Mouse (Mus musculus) lung, postnatal 10 days (tissue): ENCODE data around the gene Npepps.
"Not testable (repeated sequence)": the region's sequence is repeated elsewhere in the genome, so short reads cannot be mapped to it uniquely, and the experiment has no call there.

Experiments
- DNase-seq: peaks from one replicate; pipeline ENCODE4 v3.0.0; 2021

Npepps gene

DNA sequence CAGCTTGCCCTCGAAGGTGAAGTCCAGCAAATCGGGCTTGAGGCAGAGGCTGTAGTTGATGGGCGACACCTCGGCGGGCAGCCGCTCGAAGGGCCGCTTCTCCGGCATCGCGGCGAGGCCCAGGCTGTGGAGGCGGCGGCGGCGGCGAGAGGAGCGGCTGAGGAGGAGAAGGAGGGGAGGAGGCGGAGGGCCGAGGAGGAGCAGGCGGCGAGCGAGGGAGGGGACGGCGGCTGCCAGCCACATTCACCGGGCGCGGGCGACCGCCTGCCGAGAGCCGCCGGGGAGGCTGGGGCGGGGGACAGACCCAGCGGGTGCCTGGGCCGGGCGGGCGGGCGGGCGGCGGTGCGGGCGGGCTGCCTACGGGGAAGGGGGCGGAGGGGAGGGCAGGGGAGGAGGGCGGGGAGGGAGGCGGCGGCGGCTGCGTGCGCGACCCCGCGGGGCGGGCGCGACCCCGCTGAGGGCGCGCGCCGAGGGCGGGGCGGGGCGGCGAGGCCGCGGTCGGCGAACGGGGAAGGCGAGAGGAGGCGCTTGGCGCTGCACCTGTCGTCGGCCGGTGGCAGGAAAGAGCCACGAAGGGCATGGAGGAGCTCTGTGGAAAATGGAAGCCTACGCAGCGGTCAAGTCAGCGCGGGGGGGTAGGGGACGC is at the start of gene Npepps:
Npepps (minus strand) TSS at position 423 of the 646 bp plus-strand sequence.
- DNase-seq = peak; percentile 79

DNA sequence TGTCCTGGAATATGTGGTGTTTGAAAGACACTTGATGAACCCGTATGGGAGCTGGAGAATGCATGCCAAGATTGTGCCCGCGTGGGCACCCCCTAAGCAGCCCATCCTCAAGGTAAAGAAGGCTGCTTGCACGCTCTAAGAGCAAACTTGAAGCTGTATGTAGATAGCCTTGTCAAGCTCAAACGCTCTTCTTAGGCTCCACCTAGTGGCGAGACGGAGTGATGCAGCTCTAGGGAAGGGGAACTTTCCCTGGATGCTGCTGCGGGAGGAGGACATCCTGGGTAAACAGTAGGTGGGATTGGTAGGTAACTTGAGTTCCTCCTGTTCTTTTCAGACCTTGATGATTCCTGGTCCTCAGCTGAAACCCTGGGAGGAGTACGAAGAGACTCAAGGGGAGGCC is 47.7 kb upstream of the Npepps start:
- peak; percentile 72 for DNase-seq

DNA sequence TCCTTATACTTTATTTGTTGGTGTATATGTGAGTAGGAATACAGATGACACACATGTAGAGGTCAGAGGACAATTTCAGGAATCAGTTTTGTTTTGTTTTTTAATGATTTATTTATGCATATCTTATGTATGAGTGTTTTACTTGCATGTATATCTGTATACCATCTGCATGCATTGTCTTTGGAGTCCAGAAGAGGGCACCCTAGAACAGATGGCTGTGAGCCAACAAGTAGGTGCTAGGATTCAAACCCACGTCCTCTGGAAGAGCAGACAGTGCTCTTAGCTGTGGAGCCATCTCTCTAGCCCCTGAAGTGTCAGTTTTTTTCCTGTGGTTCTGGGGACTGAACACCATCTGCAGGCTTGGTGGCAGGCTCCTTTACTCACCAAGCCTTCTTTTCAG is 44.8 kb upstream of the Npepps start:
- DNase-seq = no peak

DNA sequence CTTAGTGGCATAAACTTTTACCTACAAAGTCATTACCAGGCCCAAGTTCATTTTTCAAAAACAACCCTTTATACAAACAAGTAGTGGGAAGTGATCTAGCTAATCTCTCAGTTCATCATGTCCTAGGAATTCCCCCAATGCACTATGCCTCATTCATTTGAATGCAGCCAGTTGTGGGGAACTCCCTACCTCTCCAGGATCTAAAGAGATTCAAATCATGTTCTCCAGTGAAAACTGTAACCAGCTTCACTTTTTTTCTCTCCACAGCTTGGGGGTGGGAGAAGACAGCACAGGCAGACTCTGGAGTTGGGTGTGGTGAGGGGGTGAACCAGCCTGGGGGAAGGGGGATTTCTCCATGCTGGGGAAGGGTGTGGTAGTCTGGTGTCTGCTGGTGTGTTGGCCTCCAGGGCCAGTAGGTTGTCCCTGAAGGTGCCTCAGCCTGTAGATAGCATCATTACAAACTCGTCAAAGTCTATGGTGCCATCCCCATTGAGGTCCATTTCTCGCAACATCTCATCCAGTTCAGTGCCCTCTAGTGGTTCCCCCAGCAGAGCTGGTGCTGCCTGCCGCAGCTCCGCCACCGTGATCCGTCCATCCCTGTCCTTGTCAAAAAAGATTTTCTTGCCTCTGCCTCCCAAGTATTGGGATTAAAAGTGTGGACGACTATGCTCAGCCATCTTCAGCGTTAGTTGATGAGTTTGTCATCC is 41.6 kb upstream of the Npepps start:
- DNase-seq = not testable (repeated sequence)

DNA sequence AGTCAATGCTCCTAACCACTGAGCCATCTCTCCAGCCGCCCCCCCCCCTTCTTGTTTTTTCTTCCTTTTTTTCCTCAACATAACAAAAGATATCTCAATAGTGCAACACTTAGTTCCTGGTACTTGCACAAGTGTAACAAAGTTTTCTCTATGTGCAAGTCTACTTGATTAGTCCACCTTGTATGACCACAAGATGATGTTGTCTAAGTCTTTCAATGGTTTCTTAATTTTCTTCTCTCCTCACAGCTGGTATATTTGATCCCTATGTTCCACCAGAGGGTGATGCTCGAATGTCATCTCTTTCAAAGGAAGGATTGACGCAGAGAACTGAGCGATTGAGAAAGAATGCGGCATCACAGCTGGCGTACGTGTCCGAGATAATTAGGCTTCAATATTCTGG is 40.8 kb upstream of the Npepps start:
- no peak for DNase-seq

DNA sequence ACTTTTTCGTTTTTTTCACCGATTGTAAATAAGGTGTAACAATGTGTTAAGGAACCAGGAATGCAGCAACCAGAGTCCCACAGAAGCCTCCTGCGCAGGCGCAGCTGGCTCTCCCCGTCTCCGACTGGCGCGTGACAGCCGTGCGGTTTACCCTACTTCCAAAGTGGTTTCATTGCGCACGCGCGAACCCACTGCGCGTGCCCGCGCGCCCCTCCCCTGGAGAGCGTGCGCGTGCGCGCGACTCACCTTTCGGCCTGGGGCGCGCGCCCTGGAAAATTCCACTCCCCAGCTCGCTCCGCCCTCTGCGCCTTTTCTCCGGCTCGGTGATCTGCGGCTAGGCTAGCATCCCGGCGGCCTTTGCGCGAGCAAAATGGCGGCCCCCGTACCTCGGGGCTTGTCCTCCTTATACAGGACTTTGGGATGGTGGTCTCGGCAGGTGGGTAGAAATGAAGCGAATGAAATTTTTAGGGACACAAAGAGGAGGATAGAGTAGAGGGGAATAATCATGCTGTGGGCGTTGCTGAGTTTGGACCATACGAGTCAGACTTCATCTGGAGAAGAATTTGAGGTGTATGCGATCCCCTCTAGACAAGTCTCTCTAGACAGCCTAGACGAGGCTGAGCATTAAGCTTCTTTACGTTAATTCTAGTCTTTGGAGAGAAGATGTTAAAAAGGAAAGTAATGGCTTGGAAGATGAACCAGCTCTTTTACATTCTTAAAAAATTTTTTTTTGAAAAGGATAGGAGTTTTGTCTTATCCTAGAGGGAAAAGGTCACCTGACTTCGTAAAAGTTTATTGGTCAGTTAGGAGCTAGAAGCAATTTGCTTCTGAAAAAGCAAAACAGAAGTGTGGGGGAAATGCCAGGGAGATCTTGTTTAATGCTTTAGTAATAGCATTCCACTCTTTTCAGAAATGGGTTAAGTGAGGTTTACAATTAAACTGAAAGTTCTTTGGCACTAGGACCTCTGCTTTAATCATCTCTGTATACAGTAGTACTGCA is 35.4 kb upstream of the Npepps start, which contains the start of gene Mrpl45:
Mrpl45 (plus strand) TSS at position 213 of the 1,000 bp plus-strand sequence.
- DNase-seq = peak; percentile 98

DNA sequence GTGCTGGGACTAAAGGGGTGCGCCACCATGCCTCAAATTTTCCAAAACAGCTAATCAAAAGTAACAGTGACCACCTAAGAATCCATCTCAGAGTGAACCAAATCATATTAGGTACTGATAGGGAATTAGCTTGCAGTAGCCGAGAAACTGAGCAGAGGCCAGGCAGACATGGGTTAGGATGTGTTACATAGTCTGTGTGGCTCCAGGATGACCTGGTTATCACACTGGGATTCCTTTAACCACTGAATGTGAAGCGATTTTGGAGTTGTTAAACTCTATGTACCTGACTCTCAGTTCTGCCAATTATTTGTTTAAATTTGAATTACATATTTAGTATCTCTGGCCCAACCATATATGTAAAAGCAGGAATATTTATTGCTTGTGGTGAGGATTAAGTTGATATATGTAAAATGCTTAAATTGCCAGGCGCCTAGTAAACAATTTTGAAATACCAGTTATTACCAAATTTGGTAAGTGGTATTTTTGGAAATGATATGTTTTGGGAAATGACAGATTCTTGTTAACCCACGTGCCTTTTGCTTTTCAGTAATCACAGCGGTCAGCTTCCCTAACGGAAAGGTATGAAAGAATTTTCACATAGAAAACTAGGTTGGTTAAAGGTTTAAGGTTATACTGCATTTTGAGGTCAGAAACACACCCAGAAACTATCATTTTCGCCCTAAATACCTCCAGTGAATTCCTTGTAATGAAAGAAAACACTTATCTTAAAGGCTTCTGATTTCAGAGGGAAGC is 34.5 kb upstream of the Npepps start:
- no peak for DNase-seq

DNA sequence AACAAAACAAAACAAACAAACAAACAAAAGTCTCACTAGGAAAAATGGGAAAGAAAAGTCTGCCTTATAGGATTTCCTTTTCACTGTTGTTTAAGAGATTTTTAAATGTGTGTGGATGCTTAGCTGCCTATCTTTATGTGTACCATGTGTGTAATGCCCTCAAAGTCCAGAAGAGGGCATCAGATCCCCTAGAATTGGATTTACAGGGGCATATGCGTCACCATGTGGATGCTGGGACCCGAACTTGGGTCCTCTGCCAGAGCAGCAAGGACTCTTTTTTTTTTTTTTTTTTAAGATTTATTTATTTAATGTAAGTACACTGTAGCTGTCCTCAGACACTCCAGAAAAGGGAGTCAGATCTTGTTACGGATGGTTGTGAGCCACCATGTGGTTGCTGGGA is 33.7 kb upstream of the Npepps start:
- DNase-seq = peak; percentile 33

DNA sequence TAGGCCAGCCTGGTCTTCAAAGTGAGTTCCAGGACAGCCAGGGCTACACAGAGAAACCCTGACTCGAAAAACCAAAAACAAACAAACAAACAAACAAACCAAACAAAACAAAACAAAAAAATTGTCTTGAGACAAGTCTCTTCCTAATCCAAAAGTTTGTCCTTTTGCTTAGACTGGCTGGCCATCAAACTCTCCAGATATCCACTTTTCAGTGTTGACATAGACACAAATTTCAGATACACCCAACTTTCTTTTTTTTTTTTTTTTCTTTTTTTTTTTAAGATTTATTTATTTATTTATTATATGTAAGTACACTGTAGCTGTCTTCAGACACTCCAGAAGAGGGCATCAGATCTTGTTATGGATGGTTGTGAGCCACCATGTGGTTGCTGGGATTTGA is 32.4 kb upstream of the Npepps start:
- not testable (repeated sequence) for DNase-seq

DNA sequence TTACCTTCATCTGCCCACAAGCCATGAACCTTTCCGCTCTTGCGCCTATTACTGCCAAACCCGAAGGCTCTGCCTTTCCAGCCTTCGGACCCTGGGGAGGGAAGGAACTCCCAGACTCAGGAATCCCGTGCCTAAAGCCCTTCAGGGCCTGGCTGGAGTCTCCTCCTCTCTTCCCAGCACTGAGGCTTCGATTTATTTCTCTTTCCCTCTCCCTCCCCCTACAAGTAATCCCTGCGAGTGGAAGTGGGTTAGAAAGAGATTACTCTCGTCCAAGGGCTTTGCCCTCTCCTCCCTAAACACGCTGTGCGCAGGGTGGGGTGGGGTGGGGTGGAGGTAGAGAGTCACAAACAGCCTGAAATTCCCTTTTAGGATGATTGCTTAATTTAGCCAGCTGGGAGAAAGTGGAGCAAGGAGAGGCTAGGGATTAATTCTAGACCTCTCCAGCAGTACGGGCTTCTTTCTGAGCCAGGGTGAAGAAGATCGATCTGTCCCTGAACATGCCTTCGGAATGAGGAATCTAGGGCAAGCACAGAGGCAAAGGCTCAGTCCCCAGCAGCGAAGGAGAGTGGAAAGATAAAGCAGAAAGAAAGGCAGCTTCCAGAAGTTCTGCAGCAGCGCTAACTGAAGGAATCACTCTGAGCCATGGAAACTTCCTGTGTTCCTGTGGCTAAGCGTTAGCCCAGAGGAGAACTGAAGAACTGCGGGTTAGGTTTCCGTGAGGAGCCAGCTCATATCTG is 30.6 kb upstream of the Npepps start:
- peak; percentile 58 for DNase-seq

DNA sequence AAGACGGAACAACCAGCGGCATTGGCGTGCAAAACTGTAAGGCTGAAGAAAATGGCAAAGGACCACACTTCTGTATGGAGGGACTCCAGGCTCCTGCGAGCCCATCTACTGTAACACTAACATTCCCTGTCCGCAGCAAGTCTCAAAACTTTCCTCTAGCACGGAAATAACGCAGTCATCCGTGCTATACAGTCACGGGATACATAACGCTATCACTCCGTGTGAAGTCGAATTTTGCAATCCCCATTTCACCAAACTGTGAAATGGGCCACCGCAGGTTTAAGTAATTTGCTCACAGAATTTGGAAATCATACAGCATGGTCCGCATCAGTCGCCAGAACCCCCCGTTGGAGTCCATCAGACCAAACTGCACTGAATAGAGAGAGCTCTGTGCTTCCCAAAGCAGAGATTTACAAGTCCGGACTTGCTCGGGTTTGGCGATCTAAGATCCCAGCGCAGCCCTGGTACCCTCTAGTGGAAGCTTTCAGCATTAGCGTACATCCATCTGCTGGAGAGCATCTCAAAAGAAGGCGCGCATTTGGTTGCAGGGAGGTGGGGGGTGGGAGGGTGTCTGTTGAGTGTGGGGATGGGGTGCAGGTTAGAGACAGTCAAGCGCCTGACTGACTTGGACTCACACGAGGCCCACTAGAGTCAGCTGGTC is 29.6 kb upstream of the Npepps start:
- peak; percentile 88 for DNase-seq

DNA sequence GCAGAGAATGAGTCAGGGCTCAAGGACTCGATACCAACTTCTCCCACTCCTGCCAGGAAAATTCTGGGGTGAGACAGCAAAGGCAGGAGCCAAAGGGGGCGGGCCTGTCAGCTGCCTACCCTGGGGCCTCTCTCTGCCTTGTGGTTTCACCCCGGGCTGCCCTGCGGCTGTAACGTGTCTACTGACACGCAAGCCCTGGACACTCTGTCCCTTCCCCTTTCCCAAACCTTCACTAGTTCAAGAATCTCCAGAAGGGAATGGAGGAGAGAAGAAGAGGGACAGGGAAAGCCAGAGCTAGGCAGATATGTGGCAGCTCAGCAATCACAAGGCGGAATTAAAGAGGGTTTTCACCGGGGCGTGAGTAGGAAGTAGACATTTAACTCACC is 29.0 kb upstream of the Npepps start:
- peak; percentile 90 for DNase-seq

DNA sequence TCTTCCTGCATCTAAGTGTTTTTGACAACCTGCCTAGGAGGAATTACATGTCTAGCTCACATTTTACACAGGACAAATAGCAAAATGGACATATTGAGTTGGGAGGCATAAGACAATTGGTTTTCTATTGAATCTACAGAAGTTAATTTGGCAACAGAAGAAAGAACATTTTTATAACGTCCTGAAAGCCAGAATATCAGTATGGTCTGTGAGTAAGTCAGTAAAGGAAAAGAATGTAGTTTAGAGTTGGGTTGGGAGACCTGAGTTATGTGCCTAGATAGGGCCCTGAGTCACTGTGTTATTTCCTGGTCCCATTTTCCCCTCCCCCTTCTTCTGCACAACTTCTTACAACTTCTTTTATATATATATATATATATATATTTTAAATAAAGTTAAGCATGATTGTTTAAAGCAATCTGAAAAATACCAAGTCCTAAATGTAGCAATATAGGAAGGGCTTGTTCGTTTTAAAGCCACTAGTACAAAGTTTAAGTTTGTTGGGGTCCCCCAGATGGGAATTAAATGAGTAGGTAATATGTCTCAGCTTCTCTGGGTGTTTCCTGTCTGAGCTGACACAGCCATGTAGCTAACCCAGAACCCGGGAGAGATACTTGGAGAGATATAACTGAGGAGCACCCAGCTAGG is 28.5 kb upstream of the Npepps start:
- no peak for DNase-seq

DNA sequence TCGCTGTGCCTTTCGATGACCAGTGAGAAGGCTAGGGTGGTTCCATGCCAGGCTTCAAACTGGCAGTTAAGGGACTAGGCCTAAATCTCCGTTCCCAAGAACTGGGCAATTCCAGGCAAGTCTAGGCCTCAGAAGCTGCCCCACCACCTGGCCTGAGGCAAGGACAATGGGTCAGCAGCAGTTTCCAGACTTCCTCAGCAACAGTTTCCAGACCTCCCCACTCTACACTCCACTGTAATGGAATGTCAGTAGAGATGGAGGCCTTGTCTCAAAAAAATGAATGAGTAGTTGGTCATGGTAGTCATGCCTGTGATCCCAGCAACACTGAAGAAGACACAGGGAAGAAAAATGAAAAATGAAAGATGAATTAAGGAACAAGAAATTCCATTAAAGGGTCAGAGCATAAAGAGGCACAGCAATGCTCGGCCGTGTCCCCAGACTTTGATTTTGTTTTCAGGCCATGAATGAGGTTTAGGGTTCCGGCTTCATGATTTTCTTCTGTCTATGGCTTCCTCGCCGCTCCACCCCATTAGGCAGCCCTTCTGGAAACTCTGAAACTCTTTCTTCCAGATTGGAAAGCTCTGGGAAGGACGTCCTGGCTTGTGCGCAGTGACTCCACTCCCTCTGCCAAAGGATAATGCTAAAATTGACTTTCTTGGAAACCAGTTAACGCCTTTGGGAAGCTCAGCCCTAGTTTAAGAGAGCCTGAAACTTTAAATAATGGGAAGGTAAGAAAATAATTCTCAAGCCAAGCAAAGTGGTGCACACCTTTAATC is 27.0 kb upstream of the Npepps start:
- no peak for DNase-seq

DNA sequence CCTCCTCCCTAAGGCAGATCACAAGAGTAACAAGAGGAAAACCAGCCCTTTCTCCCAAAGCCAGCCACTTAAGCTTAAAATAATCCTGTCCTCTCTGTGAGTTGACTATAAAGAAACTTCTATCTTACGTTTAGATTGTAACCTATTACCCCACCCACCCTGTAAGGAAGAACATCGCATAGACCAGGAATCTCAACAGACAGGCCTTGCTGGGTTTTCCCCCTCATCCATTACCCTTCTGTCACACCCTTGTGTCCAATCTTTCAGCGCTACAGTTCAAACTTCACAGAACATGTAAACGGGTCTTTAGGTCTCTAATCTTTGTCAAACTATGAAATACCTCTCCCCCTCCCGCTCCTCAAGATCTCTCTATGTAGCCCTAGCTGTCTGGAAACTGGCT is 24.2 kb upstream of the Npepps start:
- DNase-seq = no peak

DNA sequence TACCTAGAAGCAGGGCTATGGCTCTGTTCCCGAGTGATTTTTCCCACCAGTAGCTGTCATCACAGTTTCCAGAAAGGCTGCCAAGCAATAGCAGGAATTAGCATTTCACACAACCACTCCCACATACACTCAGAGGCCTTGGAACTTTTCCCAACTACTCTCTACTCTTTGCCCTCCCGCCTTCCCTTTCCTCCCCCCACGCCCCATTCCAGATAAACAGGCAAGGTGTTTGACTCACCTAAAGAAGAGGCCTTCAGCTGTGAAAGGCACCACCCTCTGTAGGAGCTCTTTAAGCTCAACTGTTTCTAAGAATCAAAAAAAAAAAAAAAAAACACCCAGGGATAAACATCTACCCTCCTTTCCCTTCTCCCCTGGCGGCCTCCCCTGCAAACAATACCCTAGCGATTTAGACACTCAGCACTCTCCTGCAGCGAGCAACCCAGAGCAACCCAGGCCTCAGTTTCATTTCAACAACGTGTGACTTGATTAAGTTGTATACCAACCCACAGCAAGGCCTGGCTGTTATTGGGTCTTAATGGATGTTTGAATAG is 21.9 kb upstream of the Npepps start:
- peak; percentile 89 for DNase-seq

DNA sequence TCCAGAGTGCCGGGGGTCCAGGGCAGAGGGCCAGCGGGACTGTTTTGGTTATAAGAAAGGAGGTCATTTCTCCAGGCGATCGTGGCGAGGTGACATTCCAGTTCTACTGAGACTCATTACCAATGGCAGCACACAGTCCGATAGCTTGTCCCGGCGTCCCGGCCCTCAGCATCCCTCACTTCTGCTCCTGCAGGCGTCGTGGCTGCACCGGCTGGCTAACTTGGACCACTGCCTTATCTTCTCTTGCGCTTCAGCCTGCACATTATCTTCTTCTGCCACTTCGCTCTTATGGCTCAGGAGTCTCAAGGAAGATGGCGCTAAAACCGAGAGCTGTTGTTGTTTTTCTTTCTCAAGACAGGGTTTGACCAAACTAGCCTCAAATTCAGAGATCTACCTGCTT is 21.0 kb upstream of the Npepps start:
- no peak for DNase-seq

DNA sequence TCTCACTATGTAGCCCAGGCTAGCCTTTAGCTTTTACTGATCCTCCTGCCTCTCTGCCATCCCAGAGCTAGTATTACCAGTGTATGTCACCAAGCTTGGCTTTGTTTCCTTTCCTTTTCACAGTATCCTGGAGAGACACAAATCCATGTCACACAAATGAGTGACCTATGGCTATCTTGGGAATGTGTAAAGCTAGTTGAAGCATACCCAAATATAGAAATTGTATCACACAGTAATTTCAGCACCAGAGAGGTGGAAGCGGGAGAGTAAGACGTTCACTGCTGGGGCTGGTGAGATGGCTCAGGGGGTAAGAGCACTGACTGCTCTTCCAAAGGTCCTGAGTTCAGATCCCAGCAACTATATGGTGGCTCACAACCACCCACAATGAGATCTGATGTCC is 19.5 kb upstream of the Npepps start:
- no peak for DNase-seq

DNA sequence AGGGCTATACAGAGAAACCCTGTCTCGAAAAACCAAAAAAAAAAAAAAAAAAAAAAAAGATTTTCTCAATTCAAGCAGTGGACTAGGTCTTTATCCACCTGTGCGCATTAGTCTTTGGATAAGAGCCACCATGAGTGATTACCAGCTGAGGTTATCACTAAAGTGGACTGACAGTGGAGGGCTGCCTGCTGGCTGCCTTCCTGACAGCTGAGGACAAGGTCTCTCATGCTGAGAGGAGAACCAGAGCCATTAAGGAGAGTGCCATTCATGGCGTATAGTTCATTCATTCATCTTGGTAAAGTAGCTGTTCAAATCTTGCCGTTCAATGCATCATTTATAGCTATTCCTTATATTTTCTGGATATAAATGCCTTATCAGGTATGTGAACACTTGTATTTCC is 16.1 kb upstream of the Npepps start:
- DNase-seq = no peak

DNA sequence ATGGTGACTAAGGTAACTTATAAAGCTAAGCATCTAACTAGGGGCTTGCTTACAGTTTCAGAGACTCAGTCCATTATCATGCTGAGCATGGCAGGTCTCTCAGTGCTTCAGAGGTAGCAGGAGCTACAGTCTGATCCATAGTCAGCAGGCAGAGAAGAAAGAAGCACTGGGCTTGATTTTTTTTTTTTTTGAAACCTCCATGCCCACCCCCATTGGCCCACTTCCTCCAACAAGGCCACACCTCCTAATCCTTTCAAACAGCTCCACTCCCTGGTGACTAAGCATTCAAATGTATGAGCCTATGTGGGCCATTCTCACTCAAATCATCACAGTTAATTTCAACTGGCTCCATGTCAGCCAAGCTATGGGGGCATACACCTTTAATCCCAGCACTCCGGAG is 12.3 kb upstream of the Npepps start:
- DNase-seq = no peak
